In genomic region chr2:155636881-155637280, GRCm38 (mm10) we compare ENCODE assay signal across 23 mouse cellular contexts.
"Had no signal": no experiment of that assay in that cellular context is flagged by ENCODE, and none has a peak within 500 bp of the region (broad histone marks: within the 10 kb centered on the region; RNA-seq: fewer than 3 reads in every experiment).

No protein-coding gene starts in this region.

- H3K4me2 ChIP-seq: heart, embryonic 12.5 days; heart, embryonic 15.5 days; hindbrain, embryonic 12.5 days; hindbrain, embryonic 14.5 days; intestine, embryonic 15.5 days; limb, embryonic 12.5 days; liver, embryonic 11.5 days; liver, embryonic 13.5 days; liver, embryonic 15.5 days had no signal

- H3K4me3 ChIP-seq: gastrocnemius, adult 2 months; heart, adult 2 months; heart, embryonic 12.5 days; heart, embryonic 15.5 days; hindbrain, embryonic 10.5 days; hindbrain, embryonic 12.5 days; intestine, embryonic 15.5 days; layer of hippocampus, adult 2 months; left cerebral cortex, adult 2 months; limb, embryonic 10.5 days; limb, embryonic 12.5 days; liver, embryonic 13.5 days; liver, embryonic 15.5 days had no signal

- H3K9me3 ChIP-seq: heart, embryonic 12.5 days; heart, embryonic 15.5 days; hindbrain, embryonic 10.5 days; hindbrain, embryonic 12.5 days; intestine, embryonic 15.5 days; limb, embryonic 10.5 days; limb, embryonic 12.5 days; liver, embryonic 13.5 days; liver, embryonic 15.5 days had no signal

- H3K4me1 ChIP-seq: hindbrain, embryonic 12.5 days; limb, embryonic 12.5 days had no signal

- DNase-seq: gastrocnemius, adult 2 months; gastrocnemius, postnatal 10 days; heart, adult 2 months; heart, postnatal 14 days; heart, postnatal 4 days; kidney, postnatal 10 days; kidney, postnatal 4 days; liver, embryonic 13.5 days had no signal

- H3K27ac ChIP-seq: gastrocnemius, adult 2 months; heart, adult 2 months; hindbrain, embryonic 10.5 days; hindbrain, embryonic 12.5 days; hindbrain, embryonic 14.5 days; intestine, embryonic 15.5 days; layer of hippocampus, adult 2 months; left cerebral cortex, adult 2 months; limb, embryonic 10.5 days; limb, embryonic 12.5 days; liver, embryonic 13.5 days; liver, embryonic 15.5 days had no signal

- H3K9ac ChIP-seq: heart, embryonic 12.5 days; heart, embryonic 15.5 days; hindbrain, embryonic 12.5 days; hindbrain, embryonic 14.5 days; intestine, embryonic 15.5 days; limb, embryonic 12.5 days; liver, embryonic 13.5 days; liver, embryonic 15.5 days had no signal

- ATAC-seq: hindbrain, embryonic 16.5 days; inflammation-experienced regulatory T-cells, adult 6 months; intestine, embryonic 15.5 days; intestine, postnatal 0 days had no signal

- H3K27me3 ChIP-seq: heart, embryonic 15.5 days had no signal
